Mouse (Mus musculus) C2C12 (cell line): Measurements from ENCODE around the gene Ror1.

Experiments
- CTCF ChIP-seq: IDR thresholded peaks from one replicate; pipeline ENCODE4 v1.5.1; 2011; ENCODE audit not compliant: control insufficient read depth, insufficient read depth, insufficient read length
- MAX ChIP-seq: IDR thresholded peaks from one replicate; pipeline ENCODE4 v1.6.1; 2011; ENCODE audit warnings: mild to moderate bottlenecking, control low read depth
- MYOG ChIP-seq: IDR thresholded peaks from one replicate; pipeline ENCODE4 v1.6.1; 2011; ENCODE audit not compliant: control insufficient read depth, insufficient read length; ENCODE audit errors: extremely low read depth
- USF1 ChIP-seq: IDR thresholded peaks from one replicate; pipeline ENCODE4 v1.6.1; 2011; ENCODE audit warnings: low read depth, mild to moderate bottlenecking, control low read depth, moderate library complexity

GRCm38 (mm10) chr4:100057381-100057780 lies 38.2 kb upstream of the Ror1 start:
- TF ChIP-seq MYOG (no peak), CTCF (no peak), USF1 (no peak), MAX (no peak)
